Mouse (Mus musculus) C2C12 (cell line): Measurements from ENCODE around the gene Epn3.

Experiments used
- CTCF ChIP-seq: IDR thresholded peaks from one replicate; pipeline ENCODE4 v1.5.1; 2011; ENCODE audit not compliant: control insufficient read depth, insufficient read depth, insufficient read length
- MAX ChIP-seq: IDR thresholded peaks from one replicate; pipeline ENCODE4 v1.6.1; 2011; ENCODE audit warnings: mild to moderate bottlenecking, control low read depth
- MYOG ChIP-seq: IDR thresholded peaks from one replicate; pipeline ENCODE4 v1.6.1; 2011; ENCODE audit not compliant: control insufficient read depth, insufficient read length; ENCODE audit errors: extremely low read depth
- USF1 ChIP-seq: IDR thresholded peaks from one replicate; pipeline ENCODE4 v1.6.1; 2011; ENCODE audit warnings: low read depth, mild to moderate bottlenecking, control low read depth, moderate library complexity

GRCm38 (mm10) chr11:94546381-94546780 is 46.6 kb upstream of the Epn3 start:
- TF ChIP-seq USF1 = no peak
- TF ChIP-seq CTCF = no peak
- TF ChIP-seq MAX = no peak
- no peak for TF ChIP-seq MYOG
